Mouse (Mus musculus) small intestine, adult 2 months (tissue): Measurements from ENCODE around the gene Cbx2.

Experiments used
- CTCF ChIP-seq: fragments of 200-500 bp; IDR thresholded peaks from 2 replicates; pipeline ENCODE4 v1.5.1; 2012; ENCODE audit warnings: low read depth, mild to moderate bottlenecking, control low read depth, inconsistent platforms, low read length, moderate library complexity, mixed read lengths; ENCODE audit not compliant: insufficient replicate concordance, insufficient read length; ENCODE audit errors: extremely low read depth
- POLR2A ChIP-seq: fragments of 200-500 bp; IDR thresholded peaks from 2 replicates; pipeline ENCODE4 v1.6.1; 2012; ENCODE audit warnings: low read depth, mild to moderate bottlenecking, control low read depth, inconsistent platforms, low read length, moderate library complexity

DNA sequence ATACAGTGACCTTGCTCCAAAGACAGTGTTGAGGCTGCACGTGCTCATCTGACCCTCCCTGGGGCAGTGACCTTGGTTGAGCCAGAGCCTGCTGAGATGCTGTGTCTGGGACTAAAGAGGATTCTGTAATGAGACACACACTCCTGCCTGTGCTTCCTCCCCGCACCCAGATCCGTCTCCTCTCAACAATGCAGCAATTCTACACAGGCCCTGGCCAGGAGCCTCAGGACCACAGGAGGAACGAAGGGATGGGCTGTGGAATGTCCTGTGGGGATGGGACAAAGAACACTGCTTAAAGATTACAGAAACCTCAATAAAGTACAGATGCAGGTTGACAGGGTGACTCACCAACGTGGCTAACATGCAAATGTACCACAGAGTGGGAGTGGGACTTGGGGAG lies 37.2 kb upstream of the Cbx2 start:
- TF ChIP-seq CTCF (no peak), POLR2A (no peak)
